Mouse (Mus musculus) spleen, postnatal 36 days (tissue): ENCODE measurements around the gene Vmn1r57.
"Not testable (repeated sequence)": the region's sequence is repeated elsewhere in the genome, so short reads cannot be mapped to it uniquely, and the experiment has no call there.

Experiments
- DNase-seq, 2 experiments: peaks; one replicate each; pipeline ENCODE4 v3.0.0; 2022; ENCODE audit warnings: low spot score in 2 of 2, mixed read lengths in 1 of 2

Vmn1r57 gene

DNA sequence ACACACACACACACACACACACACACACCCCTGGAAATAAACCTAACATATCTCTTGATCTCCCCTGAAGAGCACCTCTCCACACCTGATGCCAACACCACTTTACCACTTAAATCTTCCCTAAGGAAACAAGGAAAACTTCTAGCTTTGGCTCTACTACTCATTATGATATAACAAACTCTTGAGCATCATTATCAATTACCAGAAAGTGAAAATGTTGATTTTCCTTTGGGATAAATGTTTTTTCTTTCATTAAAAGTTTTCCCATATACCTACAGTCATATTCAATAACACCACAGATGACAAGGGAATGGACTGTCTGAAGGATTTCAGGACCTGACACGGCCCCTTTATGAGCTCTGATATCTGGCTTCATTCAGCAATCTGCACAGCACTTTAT lies at the start of gene Vmn1r57:
TSS of gene Vmn1r57 (plus strand) at position 301 of the 400 bp plus-strand sequence.
- not testable (repeated sequence) for DNase-seq

DNA sequence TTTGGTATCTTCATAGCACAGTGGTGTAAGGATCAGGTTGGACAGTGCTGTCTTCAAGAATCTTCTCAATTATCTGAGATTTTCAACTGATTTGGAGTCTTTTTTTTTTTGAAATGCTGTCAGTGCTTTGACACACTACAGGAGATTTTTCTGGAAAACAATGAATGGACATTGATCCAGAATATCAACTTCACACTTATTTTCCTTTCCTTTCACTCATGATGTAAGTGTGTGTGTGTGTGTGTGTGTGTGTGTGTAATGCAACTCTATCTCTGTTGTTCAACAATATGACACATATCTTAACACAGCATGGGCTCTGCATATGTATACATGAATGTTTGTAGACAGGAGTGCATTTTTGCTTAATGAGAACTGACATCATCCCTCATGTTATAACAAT lies 21.6 kb upstream of the Vmn1r57 start, which contains the start of gene Vmn1r56:
TSS of gene Vmn1r56 (minus strand) at position 101 of the 400 bp plus-strand sequence.
- DNase-seq: not testable (repeated sequence)

- DNase-seq: no peak
Measured at GRCm38 (mm10) chr7:5263051-5263450, 44.8 kb downstream of the Vmn1r57 start.
